Mouse (Mus musculus): ENCODE data around the gene Acox3. TPM values are rescaled to one million over a fixed set of nuclear protein-coding genes. Genes with fewer than 3 reads are reported as not detected.

The Acox3 gene
- polyA plus RNA-seq, 1 experiment: 36.0 TPM

GRCm38 (mm10) chr5:35562616-35563015, 20.2 kb upstream of the Acox3 start:
- Histone ChIP-seq H3K36me3 (ENCODE audit: control insufficient read depth, insufficient read depth, low read length) (peaks cover 45% of the 10 kb centered on the region), H3K27ac (ENCODE audit: insufficient read depth, low read depth, low read length) (no peak overlapping the region), H3K27me3 (ENCODE audit: control insufficient read depth, insufficient read depth, low read length) (no peaks in the 10 kb centered on the region), H3K4me3 (ENCODE audit: low read depth, low read length) (no peak overlapping the region), H3K4me1 (ENCODE audit: control insufficient read depth, insufficient read depth, insufficient read length, low read length) (0 out of 2 replicates have a peak, but pooled peaks cover 3% of the 10 kb centered on the region)
- TF ChIP-seq CTCF (IDR thresholded peaks at IDR 0.05; ENCODE audit: extremely low read depth, insufficient read length, insufficient replicate concordance, low read depth, low read length) (no peak), POLR2A (IDR thresholded peaks at IDR 0.05; ENCODE audit: low read depth, low read length) (no peak)
- 95% methylated on average over 2 of the region's 2 CpGs for WGBS

- Histone ChIP-seq H3K36me3 (ENCODE audit: control insufficient read depth, insufficient read depth, low read length) (peaks cover 46% of the 10 kb centered on the region), H3K27me3 (ENCODE audit: control insufficient read depth, insufficient read depth, low read length) (no peaks in the 10 kb centered on the region), H3K27ac (ENCODE audit: insufficient read depth, low read depth, low read length) (no peak overlapping the region), H3K4me1 (ENCODE audit: control insufficient read depth, insufficient read depth, insufficient read length, low read length) (0 out of 2 replicates have a peak, but pooled peaks cover 3% of the 10 kb centered on the region), H3K4me3 (ENCODE audit: low read depth, low read length) (no peak overlapping the region)
- TF ChIP-seq POLR2A (IDR thresholded peaks at IDR 0.05; ENCODE audit: low read depth, low read length) (no peak), CTCF (IDR thresholded peaks at IDR 0.05; ENCODE audit: extremely low read depth, insufficient read length, insufficient replicate concordance, low read depth, low read length) (peak; percentile 95)
- WGBS: 0% methylated on average over 1 of the region's 1 CpGs
These were observed 19.4 kb upstream of the Acox3 start for GRCm38 (mm10) chr5:35563449-35563848.

- Histone ChIP-seq H3K27me3 (ENCODE audit: control insufficient read depth, insufficient read depth, low read length) (no peaks in the 10 kb centered on the region), H3K27ac (ENCODE audit: insufficient read depth, low read depth, low read length) (peak overlapping the region; percentile 67), H3K4me3 (ENCODE audit: low read depth, low read length) (peak overlapping the region; percentile 35), H3K4me1 (ENCODE audit: control insufficient read depth, insufficient read depth, insufficient read length, low read length) (0 out of 2 replicates have a peak, but pooled peaks cover 3% of the 10 kb centered on the region), H3K36me3 (ENCODE audit: control insufficient read depth, insufficient read depth, low read length) (peaks cover 52% of the 10 kb centered on the region)
- TF ChIP-seq CTCF (IDR thresholded peaks at IDR 0.05; ENCODE audit: extremely low read depth, insufficient read length, insufficient replicate concordance, low read depth, low read length) (no peak), POLR2A (IDR thresholded peaks at IDR 0.05; ENCODE audit: low read depth, low read length) (no peak)
- 34% methylated on average over 9 of the region's 9 CpGs for WGBS
These were observed 17.6 kb upstream of the Acox3 start for GRCm38 (mm10) chr5:35565217-35565616.

- Histone ChIP-seq H3K27ac (ENCODE audit: insufficient read depth, low read depth, low read length) (no peak overlapping the region), H3K4me1 (ENCODE audit: control insufficient read depth, insufficient read depth, insufficient read length, low read length) (peaks cover 6% of the 10 kb centered on the region; the same call in 1 of the 2 replicates), H3K4me3 (ENCODE audit: low read depth, low read length) (no peak overlapping the region), H3K27me3 (ENCODE audit: control insufficient read depth, insufficient read depth, low read length) (no peaks in the 10 kb centered on the region), H3K36me3 (ENCODE audit: control insufficient read depth, insufficient read depth, low read length) (peaks cover 55% of the 10 kb centered on the region)
- 94% methylated on average over 4 of the region's 4 CpGs for WGBS
- TF ChIP-seq POLR2A (IDR thresholded peaks at IDR 0.05; ENCODE audit: low read depth, low read length): no peak
- TF ChIP-seq CTCF (IDR thresholded peaks at IDR 0.05; ENCODE audit: extremely low read depth, insufficient read length, insufficient replicate concordance, low read depth, low read length): no peak
These were observed 16.2 kb upstream of the Acox3 start for GRCm38 (mm10) chr5:35566632-35567031.

GRCm38 (mm10) chr5:35571546-35571945, 11.3 kb upstream of the Acox3 start:
- TF ChIP-seq POLR2A (IDR thresholded peaks at IDR 0.05; ENCODE audit: low read depth, low read length): no peak
- Histone ChIP-seq H3K27ac (ENCODE audit: insufficient read depth, low read depth, low read length) (no peak overlapping the region), H3K27me3 (ENCODE audit: control insufficient read depth, insufficient read depth, low read length) (no peaks in the 10 kb centered on the region), H3K36me3 (ENCODE audit: control insufficient read depth, insufficient read depth, low read length) (peaks cover 36% of the 10 kb centered on the region), H3K4me3 (ENCODE audit: low read depth, low read length) (no peak overlapping the region), H3K4me1 (ENCODE audit: control insufficient read depth, insufficient read depth, insufficient read length, low read length) (peaks cover 9% of the 10 kb centered on the region)
- 61% methylated on average over 6 of the region's 6 CpGs for WGBS

GRCm38 (mm10) chr5:35574653-35575599, 7.9 kb upstream of the Acox3 start, which contains the start of gene Trmt44:
Trmt44 (minus strand) TSS chr5:35575070.
- WGBS: 3% methylated on average over 56 of the region's 56 CpGs
- Histone ChIP-seq H3K27ac (ENCODE audit: insufficient read depth, low read depth, low read length) (peak within 1 kb of the TSS; percentile 86), H3K36me3 (ENCODE audit: control insufficient read depth, insufficient read depth, low read length) (peaks cover 20% of the 10 kb centered on the region)

GRCm38 (mm10) chr5:35576409-35577020, 6.3 kb upstream of the Acox3 start:
- peaks cover 13% of the 10 kb centered on the region for H3K4me1 ChIP-seq (ENCODE audit: control insufficient read depth, insufficient read depth, insufficient read length, low read length)
- H3K4me3 ChIP-seq (ENCODE audit: low read depth, low read length): no peak overlapping the region
- peaks cover 8% of the 10 kb centered on the region for H3K36me3 ChIP-seq (ENCODE audit: control insufficient read depth, insufficient read depth, low read length)
- TF ChIP-seq CTCF (IDR thresholded peaks at IDR 0.05; ENCODE audit: extremely low read depth, insufficient read length, insufficient replicate concordance, low read depth, low read length) (no peak), POLR2A (IDR thresholded peaks at IDR 0.05; ENCODE audit: low read depth, low read length) (no peak)
- peak overlapping the region; percentile 29; the same call in 1 of the 2 replicates for H3K27ac ChIP-seq (ENCODE audit: insufficient read depth, low read depth, low read length)
- WGBS: 90% methylated on average over 10 of the region's 10 CpGs
- H3K27me3 ChIP-seq (ENCODE audit: control insufficient read depth, insufficient read depth, low read length): no peaks in the 10 kb centered on the region

More at GRCm38 (mm10) chr5:35574653-35575599, 7.9 kb upstream of the Acox3 start, which contains the start of gene Trmt44:
- peaks cover 16% of the 10 kb centered on the region for H3K4me1 ChIP-seq (ENCODE audit: control insufficient read depth, insufficient read depth, insufficient read length, low read length)
- H3K4me3 ChIP-seq (ENCODE audit: low read depth, low read length): peak within 1 kb of the TSS; percentile 92
- peak; percentile 94 for TF ChIP-seq POLR2A (IDR thresholded peaks at IDR 0.05; ENCODE audit: low read depth, low read length)
- no peak for TF ChIP-seq CTCF (IDR thresholded peaks at IDR 0.05; ENCODE audit: extremely low read depth, insufficient read length, insufficient replicate concordance, low read depth, low read length)
- H3K27me3 ChIP-seq (ENCODE audit: control insufficient read depth, insufficient read depth, low read length): no peaks in the 10 kb centered on the region

All from small intestine, adult 2 months (tissue).